Mouse (Mus musculus) liver, embryonic 14.5 days (tissue): ENCODE measurements at regions not wholly inside any gene's neighbourhood (a gene's known extent, or its start where the extent isn't known, plus 50 kb on each side); places are given as distances from the start of the nearest gene placed in this dataset.

Source experiments
- CTCF ChIP-seq: IDR thresholded peaks from 2 replicates; pipeline ENCODE4 v1.5.1; 2016; ENCODE audit warnings: antibody characterized with exemption, low read depth, control low read depth
- EP300 ChIP-seq: IDR thresholded peaks from 2 replicates; pipeline ENCODE4 v1.6.1; 2016; ENCODE audit warnings: antibody characterized with exemption, low read depth

DNA sequence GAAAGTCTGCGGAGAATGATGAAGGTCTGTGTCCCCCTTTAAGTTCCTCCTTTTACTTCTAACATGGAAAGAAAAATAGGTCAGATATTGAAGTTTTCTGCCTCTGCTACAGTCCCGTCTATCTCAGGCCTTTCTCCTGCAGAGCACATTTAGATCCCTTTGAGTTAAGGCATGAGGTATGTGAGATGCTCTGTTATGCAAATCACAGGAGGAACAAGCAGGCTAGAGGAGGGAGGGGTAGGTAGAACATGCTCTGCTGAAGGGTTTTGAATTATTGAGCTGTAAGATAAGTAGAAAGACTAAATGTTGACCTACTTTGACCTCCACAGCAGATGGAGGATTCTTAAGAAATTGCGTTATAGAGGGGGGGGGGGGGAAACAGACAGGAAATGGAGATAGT lies 228.4 kb upstream of the Ldb2 start:
- TF ChIP-seq CTCF (no peak), EP300 (no peak)
